Mouse (Mus musculus) midbrain, embryonic 12.5 days (tissue): ENCODE data around the gene Chek2. TPM values are rescaled to one million over a fixed set of nuclear protein-coding genes. Genes with fewer than 3 reads are reported as not detected.

Source experiments
- ATAC-seq: fragments of 200-750 bp; cut with Nextera tagmentation; 2 replicates; pipeline ENCODE4 v1.8.0; 2017; ENCODE audit warnings: low read depth, moderate TSS enrichment, moderate library complexity; ENCODE audit not compliant: low FRiP score
- H3K27ac ChIP-seq: fragments of 300-500 bp; sonication (generic); replicated peaks from 2 replicates; pipeline ENCODE4 v1.5.1; 2016; ENCODE audit warnings: mild to moderate bottlenecking
- H3K27me3 ChIP-seq: fragments of 300-500 bp; sonication (generic); 2 replicates; pipeline ENCODE4 v1.6.1; 2016; ENCODE audit warnings: mild to moderate bottlenecking
- H3K36me3 ChIP-seq: fragments of 300-500 bp; sonication (generic); 2 replicates; pipeline ENCODE4 v1.6.1; 2016
- H3K4me1 ChIP-seq: fragments of 300-500 bp; sonication (generic); 2 replicates; pipeline ENCODE4 v1.6.1; 2016
- H3K4me2 ChIP-seq: fragments of 300-500 bp; sonication (generic); replicated peaks from 2 replicates; pipeline ENCODE4 v1.6.1; 2016; ENCODE audit warnings: mild to moderate bottlenecking, moderate library complexity
- H3K4me3 ChIP-seq: fragments of 300-500 bp; sonication (generic); 2 replicates; pipeline ENCODE4 v1.5.1; 2016; ENCODE audit warnings: mild to moderate bottlenecking
- H3K9ac ChIP-seq: fragments of 300-500 bp; sonication (generic); replicated peaks from 2 replicates; pipeline ENCODE4 v1.6.1; 2016; ENCODE audit warnings: mild to moderate bottlenecking, moderate library complexity
- H3K9me3 ChIP-seq: fragments of 300-500 bp; sonication (generic); 2 replicates; pipeline ENCODE4 v1.6.1; 2016; ENCODE audit warnings: mild to moderate bottlenecking
- WGBS: fragments of 180-500 bp; shearing (Covaris S2); methylation state at CpG from one replicate; pipeline ENCODE4 v1.1.7; 2016; 5-methylcytosine and 5-hydroxymethylcytosine counted together
- polyA plus RNA-seq: library from polyadenylated mRNA; unstranded; fragments of >200 nt; fragmentation: Nextera tagmentation; extraction: Ambion mirVana; gene quantifications from 2 replicates; pipeline ENCODE4 v1.2.1, GENCODE M21; 2016

Chek2 gene
- polyA plus RNA-seq, 1 experiment from 2014 or later, result 28.7 TPM

DNA sequence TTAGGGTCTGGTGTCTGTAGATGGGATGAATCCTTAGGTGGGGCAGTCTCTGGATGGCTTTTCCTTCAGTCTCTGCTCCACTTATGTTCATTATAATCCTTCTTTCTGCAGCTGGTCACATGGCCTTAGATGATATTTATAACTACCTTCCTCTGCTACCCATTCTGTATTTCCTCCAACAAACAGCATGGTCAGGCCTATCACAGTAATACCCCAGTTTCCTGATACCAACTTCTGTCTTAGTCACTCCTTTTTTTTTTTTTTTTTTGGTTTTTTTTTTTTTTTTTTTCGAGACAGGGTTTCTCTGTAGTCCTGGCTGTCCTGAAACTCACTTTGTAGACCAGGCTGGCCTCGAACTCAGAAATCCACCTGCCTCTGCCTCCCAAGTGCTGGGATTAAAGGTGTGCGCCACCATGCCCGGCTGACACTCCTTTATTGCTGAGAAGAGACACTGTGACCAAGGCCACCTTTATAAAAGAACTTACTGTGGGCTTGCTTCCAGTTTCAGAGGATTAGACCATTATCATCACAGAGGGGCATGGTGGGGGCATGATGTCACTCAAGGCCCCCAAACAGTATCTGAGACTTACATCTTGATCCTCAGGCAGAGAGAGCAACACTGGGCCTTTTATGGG lies 70.3 kb downstream of the Chek2 start:
- Histone ChIP-seq H3K4me2 (no peak overlapping the region), H3K36me3 (peaks cover 12% of the 10 kb centered on the region), H3K27me3 (no peaks in the 10 kb centered on the region), H3K27ac (no peak overlapping the region), H3K4me3 (no peak overlapping the region), H3K9me3 (0 out of 2 replicates have a peak, but pooled peaks cover 5% of the 10 kb centered on the region), H3K9ac (no peak overlapping the region), H3K4me1 (no peaks in the 10 kb centered on the region)
- no peak for ATAC-seq
- WGBS, result 82% methylated on average over 4 of the region's 4 CpGs

DNA sequence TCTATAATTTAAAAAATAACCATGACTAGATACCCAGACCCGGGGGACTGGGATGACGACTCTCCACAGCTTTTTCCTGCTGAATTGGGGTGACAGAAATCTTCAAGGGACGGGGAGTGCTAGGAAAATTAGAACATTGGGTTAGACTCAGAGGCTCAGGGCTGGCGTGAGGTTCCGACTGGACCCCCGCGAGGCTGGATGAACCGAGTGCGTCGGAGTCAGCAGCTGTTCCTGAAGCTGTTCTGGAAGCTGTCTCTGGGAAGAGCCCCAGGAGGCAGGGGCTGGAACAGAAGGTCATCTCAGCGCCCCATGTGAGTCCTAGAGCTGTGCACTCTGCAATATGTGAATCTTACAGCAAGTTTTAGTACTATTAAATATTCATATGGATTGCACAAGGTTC lies 75.1 kb downstream of the Chek2 start:
- Histone ChIP-seq H3K9ac (no peak overlapping the region), H3K36me3 (0 out of 2 replicates have a peak, but pooled peaks cover 3% of the 10 kb centered on the region), H3K9me3 (no peaks in the 10 kb centered on the region), H3K27me3 (no peaks in the 10 kb centered on the region), H3K4me2 (no peak overlapping the region), H3K4me3 (no peak overlapping the region), H3K27ac (no peak overlapping the region), H3K4me1 (no peaks in the 10 kb centered on the region)
- no peak for ATAC-seq
- 87% methylated on average over 11 of the region's 11 CpGs for WGBS

- no peak for ATAC-seq
- no peak overlapping the region for H3K4me2 ChIP-seq
- H3K9ac ChIP-seq, result no peak overlapping the region
- H3K4me3 ChIP-seq, result no peak overlapping the region
- WGBS, result 69% methylated on average over 3 of the region's 3 CpGs
- H3K4me1 ChIP-seq, result no peaks in the 10 kb centered on the region
- H3K36me3 ChIP-seq, result 0 out of 2 replicates have a peak, but pooled peaks cover 3% of the 10 kb centered on the region
- H3K27me3 ChIP-seq, result no peaks in the 10 kb centered on the region
- no peaks in the 10 kb centered on the region for H3K9me3 ChIP-seq
- no peak overlapping the region for H3K27ac ChIP-seq
Measured at GRCm38 (mm10) chr5:110916241-110916640, 76.5 kb downstream of the Chek2 start.

- Histone ChIP-seq H3K27me3 (no peaks in the 10 kb centered on the region), H3K9ac (no peak overlapping the region), H3K4me3 (no peak overlapping the region), H3K27ac (no peak overlapping the region), H3K4me1 (no peaks in the 10 kb centered on the region), H3K9me3 (no peaks in the 10 kb centered on the region), H3K36me3 (0 out of 2 replicates have a peak, but pooled peaks cover 3% of the 10 kb centered on the region), H3K4me2 (no peak overlapping the region)
- WGBS, result 87% methylated on average over 4 of the region's 4 CpGs
- no peak for ATAC-seq
Measured at GRCm38 (mm10) chr5:110919541-110919940, 79.8 kb downstream of the Chek2 start.

- no peak overlapping the region for H3K27ac ChIP-seq
- no peak overlapping the region for H3K9ac ChIP-seq
- no peaks in the 10 kb centered on the region for H3K9me3 ChIP-seq
- H3K4me2 ChIP-seq, result no peak overlapping the region
- no peak for ATAC-seq
- no peaks in the 10 kb centered on the region for H3K4me1 ChIP-seq
- no peaks in the 10 kb centered on the region for H3K36me3 ChIP-seq
- H3K4me3 ChIP-seq, result no peak overlapping the region
- 38% methylated on average over 1 of the region's 1 CpGs for WGBS
- H3K27me3 ChIP-seq, result no peaks in the 10 kb centered on the region
Measured at GRCm38 (mm10) chr5:110923336-110923735, 83.6 kb downstream of the Chek2 start.

Other genes starting within 250 kb of the Chek2 start
- gene Noc4l, start 186.6 kb upstream of the Chek2 start, polyA plus RNA-seq, result 44.7 and 55.9 TPM in 2 replicates
- 35.5 and 37.6 TPM in 2 replicates for gene Ddx51, start 186.5 kb upstream of the Chek2 start, polyA plus RNA-seq
- 61.7 and 67.4 TPM in 2 replicates for gene Ep400, start 69.3 kb upstream of the Chek2 start, polyA plus RNA-seq
- gene Pus1, start 59.3 kb upstream of the Chek2 start, polyA plus RNA-seq, result 26.8 and 27.9 TPM in 2 replicates
- 36.5 and 37.5 TPM in 2 replicates for gene Ulk1, start 29.9 kb upstream of the Chek2 start, polyA plus RNA-seq
- 20.5 and 21.6 TPM in 2 replicates for gene Hscb, start 202 bp upstream of the Chek2 start, polyA plus RNA-seq
- gene Ttc28, start 39.8 kb downstream of the Chek2 start, polyA plus RNA-seq, result 24.7 and 24.8 TPM in 2 replicates